Mouse (Mus musculus) midbrain, embryonic 11.5 days (tissue): ENCODE data around the gene Psmd11. TPM values are rescaled to one million over a fixed set of nuclear protein-coding genes. Genes with fewer than 3 reads are reported as not detected.

Experiments
- ATAC-seq: fragments of 200-750 bp; cut with Nextera tagmentation; 2 replicates; pipeline ENCODE4 v1.8.0; 2017; ENCODE audit warnings: moderate TSS enrichment, moderate library complexity; ENCODE audit not compliant: low FRiP score
- DNase-seq: peaks from one replicate; pipeline ENCODE4 v3.0.0; 2015; ENCODE audit warnings: low spot score; ENCODE audit errors: missing footprints
- H3K27ac ChIP-seq: fragments of 300-500 bp; sonication (generic); 2 replicates; pipeline ENCODE4 v1.5.1; 2014; ENCODE audit warnings: low read depth, low read length
- H3K27me3 ChIP-seq: fragments of 300-500 bp; sonication (generic); 2 replicates; pipeline ENCODE4 v1.6.1; 2014; ENCODE audit warnings: mild to moderate bottlenecking, low read length, moderate library complexity, mixed read lengths; ENCODE audit not compliant: control insufficient read depth, insufficient read depth
- H3K36me3 ChIP-seq: fragments of 300-500 bp; sonication (generic); 2 replicates; pipeline ENCODE4 v1.6.1; 2014; ENCODE audit warnings: mild to moderate bottlenecking, low read length, moderate library complexity, mixed read lengths; ENCODE audit not compliant: control insufficient read depth, insufficient read depth
- H3K4me1 ChIP-seq: fragments of 300-500 bp; sonication (generic); 2 replicates; pipeline ENCODE4 v1.6.1; 2014; ENCODE audit warnings: low read length; ENCODE audit not compliant: control insufficient read depth, insufficient read depth
- H3K4me2 ChIP-seq: fragments of 300-500 bp; sonication (generic); 2 replicates; pipeline ENCODE4 v1.6.1; 2014; ENCODE audit warnings: mild to moderate bottlenecking, moderate library complexity
- H3K4me3 ChIP-seq: fragments of 300-500 bp; sonication (generic); 2 replicates; pipeline ENCODE4 v1.5.1; 2014; ENCODE audit warnings: low read depth, low read length
- H3K9ac ChIP-seq: fragments of 300-500 bp; sonication (generic); 2 replicates; pipeline ENCODE4 v1.6.1; 2014; ENCODE audit warnings: low read length
- H3K9me3 ChIP-seq: fragments of 300-500 bp; sonication (generic); 2 replicates; pipeline ENCODE4 v1.6.1; 2016; ENCODE audit warnings: low read length; ENCODE audit not compliant: control insufficient read depth
- whole genome bisulfite sequencing: fragments of 180-500 bp; shearing (Covaris S2); extraction: QIAGEN DNeasy Blood & Tissue Kit; methylation state at CpG from one replicate; pipeline ENCODE4 v1.1.7; 2014; 5-methylcytosine and 5-hydroxymethylcytosine counted together
- polyA plus RNA-seq: library from polyadenylated mRNA; unstranded; fragments of >200 nt; fragmentation: Nextera tagmentation; extraction: Ambion mirVana; gene quantifications from 2 replicates; pipeline ENCODE4 v1.2.1, GENCODE M21; 2014

Gene Psmd11
- polyA plus RNA-seq, 1 experiment from 2014 or later: 347 TPM

GRCm38 (mm10) chr11:80505581-80505980, 77.2 kb downstream of the Psmd11 start:
- 91% methylated on average over 3 of the region's 3 CpGs for WGBS
- no peak overlapping the region for H3K9ac ChIP-seq
- no peak overlapping the region for H3K4me3 ChIP-seq
- no peak overlapping the region for H3K4me2 ChIP-seq
- no peaks in the 10 kb centered on the region for H3K27me3 ChIP-seq
- H3K9me3 ChIP-seq: no peaks in the 10 kb centered on the region
- no peak for DNase-seq
- H3K27ac ChIP-seq: 0 out of 2 replicates have a peak overlapping the region, but pooled peaks have one; percentile 5
- H3K4me1 ChIP-seq: peaks cover 35% of the 10 kb centered on the region
- no peaks in the 10 kb centered on the region for H3K36me3 ChIP-seq
- no peak for ATAC-seq

- ATAC-seq: no peak
- H3K9me3 ChIP-seq: no peaks in the 10 kb centered on the region
- H3K4me2 ChIP-seq: no peak overlapping the region
- DNase-seq: no peak
- H3K4me3 ChIP-seq: no peak overlapping the region
- no peaks in the 10 kb centered on the region for H3K27me3 ChIP-seq
- no peak overlapping the region for H3K27ac ChIP-seq
- no peak overlapping the region for H3K9ac ChIP-seq
- H3K36me3 ChIP-seq: no peaks in the 10 kb centered on the region
- H3K4me1 ChIP-seq: peaks cover 35% of the 10 kb centered on the region
These were observed 78.1 kb downstream of the Psmd11 start for GRCm38 (mm10) chr11:80506483-80506882.

DNA sequence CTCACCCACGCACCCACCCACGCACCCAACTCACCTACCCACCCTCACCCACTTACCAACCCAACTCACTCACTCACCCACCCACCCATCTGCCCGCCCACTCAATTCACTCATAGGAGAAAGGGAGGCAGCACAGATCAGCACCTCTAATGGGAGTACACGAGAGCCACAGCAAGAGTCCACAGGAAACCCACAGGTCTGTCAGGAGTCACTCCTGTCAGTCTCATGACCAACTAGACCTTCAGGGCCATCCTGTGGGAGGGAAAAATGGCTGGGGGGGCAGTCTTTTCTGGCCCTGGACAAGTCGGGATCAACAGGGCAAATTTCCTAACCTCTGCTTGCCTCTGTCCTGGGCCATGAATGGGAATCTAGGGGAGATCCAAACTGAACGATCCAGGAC, 79.4 kb downstream of the Psmd11 start:
- Histone ChIP-seq H3K9ac (no peak overlapping the region), H3K4me2 (no peak overlapping the region), H3K4me3 (no peak overlapping the region), H3K4me1 (peaks cover 35% of the 10 kb centered on the region), H3K36me3 (no peaks in the 10 kb centered on the region), H3K27me3 (no peaks in the 10 kb centered on the region), H3K27ac (no peak overlapping the region), H3K9me3 (no peaks in the 10 kb centered on the region)
- no peak for ATAC-seq
- DNase-seq: no peak
- 89% methylated on average over 6 of the region's 6 CpGs for WGBS

GRCm38 (mm10) chr11:80508361-80509175, 80.2 kb downstream of the Psmd11 start:
- Histone ChIP-seq H3K4me1 (peaks cover 30% of the 10 kb centered on the region), H3K27ac (no peak overlapping the region; the same call in 1 of the 2 replicates)
- no peak for ATAC-seq

GRCm38 (mm10) chr11:80509176-80509506, 80.7 kb downstream of the Psmd11 start:
- Histone ChIP-seq H3K4me3 (no peak overlapping the region), H3K4me2 (no peak overlapping the region), H3K9me3 (no peaks in the 10 kb centered on the region), H3K27me3 (no peaks in the 10 kb centered on the region), H3K9ac (0 out of 2 replicates have a peak overlapping the region, but pooled peaks have one; percentile 14), H3K36me3 (no peaks in the 10 kb centered on the region), H3K27ac (no peak overlapping the region), H3K4me1 (peaks cover 25% of the 10 kb centered on the region)
- ATAC-seq (no peak), DNase-seq (peak; percentile 86)
- WGBS: 68% methylated on average over 5 of the region's 5 CpGs

More at GRCm38 (mm10) chr11:80508361-80509175, 80.2 kb downstream of the Psmd11 start:
- H3K27me3 ChIP-seq: no peaks in the 10 kb centered on the region
- no peaks in the 10 kb centered on the region for H3K36me3 ChIP-seq
- no peaks in the 10 kb centered on the region for H3K9me3 ChIP-seq
- no peak overlapping the region for H3K4me2 ChIP-seq
- DNase-seq: peak; percentile 87
- WGBS: 43% methylated on average over 19 of the region's 19 CpGs
- 0 out of 2 replicates have a peak overlapping the region, but pooled peaks have one; percentile 14 for H3K9ac ChIP-seq
- H3K4me3 ChIP-seq: no peak overlapping the region

- peaks cover 16% of the 10 kb centered on the region for H3K4me1 ChIP-seq
- ATAC-seq (no peak), DNase-seq (no peak)
- H3K36me3 ChIP-seq: no peaks in the 10 kb centered on the region
- H3K9ac ChIP-seq: no peak overlapping the region
- H3K9me3 ChIP-seq: no peaks in the 10 kb centered on the region
- H3K27ac ChIP-seq: no peak overlapping the region
- no peaks in the 10 kb centered on the region for H3K27me3 ChIP-seq
- H3K4me2 ChIP-seq: no peak overlapping the region
- 83% methylated on average over 10 of the region's 10 CpGs for WGBS
- H3K4me3 ChIP-seq: no peak overlapping the region
These were observed 81.7 kb downstream of the Psmd11 start for GRCm38 (mm10) chr11:80510124-80510523.

DNA sequence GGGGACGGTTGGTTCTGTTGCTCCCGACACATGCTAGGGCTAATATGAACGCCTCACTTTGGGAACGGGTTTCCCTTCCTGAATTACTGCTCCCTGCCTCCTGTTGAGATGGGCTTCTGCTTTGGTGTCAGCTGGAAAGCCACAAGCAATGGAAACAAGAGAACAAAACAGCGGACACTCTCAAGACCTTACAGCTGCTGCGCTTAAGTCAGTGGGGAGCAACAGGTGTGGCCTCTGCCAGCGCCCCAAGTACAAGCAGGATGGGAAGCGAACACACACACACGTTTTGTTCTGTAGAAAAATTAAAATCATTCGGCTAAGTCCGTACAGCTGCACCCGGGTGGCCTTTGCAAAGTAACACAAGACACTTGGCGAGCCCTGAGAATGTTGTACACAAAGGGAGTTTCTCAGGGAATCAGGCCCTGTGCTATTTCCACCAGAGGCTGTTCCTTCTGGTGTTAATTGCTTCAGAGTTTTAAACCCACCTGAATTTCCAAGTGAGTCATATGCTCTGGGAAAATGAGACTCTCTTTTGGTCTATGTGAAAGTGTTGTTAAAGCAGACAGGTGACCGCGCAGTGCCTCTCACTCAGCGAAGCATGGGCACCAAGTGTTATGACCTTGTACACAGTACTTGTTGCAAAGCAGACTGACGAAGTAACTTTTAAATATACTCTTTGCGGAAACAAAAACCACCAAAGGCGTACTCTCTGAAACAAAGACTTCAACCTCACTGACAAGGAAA, 84.1 kb downstream of the Psmd11 start:
- no peak for ATAC-seq
- DNase-seq: no peak
- no peaks in the 10 kb centered on the region for H3K9me3 ChIP-seq
- 73% methylated on average over 19 of the region's 19 CpGs for WGBS
- no peaks in the 10 kb centered on the region for H3K27me3 ChIP-seq
- H3K4me1 ChIP-seq: peaks cover 8% of the 10 kb centered on the region
- H3K27ac ChIP-seq: no peak overlapping the region
- no peak overlapping the region for H3K4me2 ChIP-seq
- no peaks in the 10 kb centered on the region for H3K36me3 ChIP-seq
- no peak overlapping the region for H3K4me3 ChIP-seq
- no peak overlapping the region for H3K9ac ChIP-seq

DNA sequence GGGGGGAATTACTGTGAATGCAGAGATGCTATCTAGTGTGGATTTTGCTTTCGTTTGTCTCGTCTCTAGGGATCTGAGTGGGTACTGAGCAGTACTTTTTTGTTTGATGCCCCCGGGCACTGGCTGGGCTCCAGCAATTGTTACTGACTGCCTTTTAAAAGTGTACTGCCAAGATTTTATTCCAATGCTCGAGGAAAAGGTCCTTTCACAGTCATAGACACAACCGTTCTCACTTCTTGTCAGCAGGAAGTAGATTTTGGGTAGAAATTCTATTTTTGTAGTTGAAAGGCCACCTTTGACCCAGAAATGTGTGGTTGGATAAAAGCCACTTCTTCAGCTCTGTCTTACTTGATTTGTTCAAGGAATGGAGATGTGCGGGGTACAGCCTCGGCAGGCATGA, 85.4 kb downstream of the Psmd11 start:
- ATAC-seq (no peak), DNase-seq (no peak)
- Histone ChIP-seq H3K4me1 (peaks cover 13% of the 10 kb centered on the region), H3K4me3 (no peak overlapping the region), H3K27ac (no peak overlapping the region), H3K9me3 (no peaks in the 10 kb centered on the region), H3K9ac (no peak overlapping the region), H3K27me3 (no peaks in the 10 kb centered on the region), H3K4me2 (no peak overlapping the region), H3K36me3 (no peaks in the 10 kb centered on the region)
- 84% methylated on average over 7 of the region's 7 CpGs for WGBS

GRCm38 (mm10) chr11:80515346-80515745, 86.9 kb downstream of the Psmd11 start:
- WGBS: 57% methylated on average over 1 of the region's 1 CpGs
- H3K4me3 ChIP-seq: no peak overlapping the region
- peaks cover 15% of the 10 kb centered on the region for H3K4me1 ChIP-seq
- peaks cover 2% of the 10 kb centered on the region; the same call in 1 of the 2 replicates for H3K27me3 ChIP-seq
- H3K9me3 ChIP-seq: no peaks in the 10 kb centered on the region
- H3K4me2 ChIP-seq: no peak overlapping the region
- no peak for ATAC-seq
- no peak for DNase-seq
- no peak overlapping the region for H3K9ac ChIP-seq
- H3K27ac ChIP-seq: no peak overlapping the region
- H3K36me3 ChIP-seq: no peaks in the 10 kb centered on the region
